Mouse (Mus musculus) olfactory bulb, adult 2 months (tissue): Measurements from ENCODE around the gene Tmem102. TPM values are rescaled to one million over a fixed set of nuclear protein-coding genes. Genes with fewer than 3 reads are reported as not detected.

Experiments used
- H3K27ac ChIP-seq: fragments of 200-500 bp; 2 replicates; pipeline ENCODE4 v1.5.1; 2012; ENCODE audit warnings: low read depth, low read length; ENCODE audit not compliant: insufficient read depth
- H3K4me1 ChIP-seq: fragments of 200-500 bp; 2 replicates; pipeline ENCODE4 v1.6.1; 2012; ENCODE audit warnings: low read length; ENCODE audit not compliant: control insufficient read depth, insufficient read depth
- H3K4me3 ChIP-seq: fragments of 200-500 bp; 2 replicates; pipeline ENCODE4 v1.5.1; 2012; ENCODE audit warnings: mild to moderate bottlenecking, low read depth, low read length, moderate library complexity; ENCODE audit not compliant: insufficient read depth
- CTCF ChIP-seq: fragments of 200-500 bp; IDR thresholded peaks from 2 replicates; pipeline ENCODE4 v1.5.1; 2012; ENCODE audit warnings: low read depth, mild to moderate bottlenecking, low read length, moderate library complexity; ENCODE audit not compliant: insufficient read depth
- POLR2A ChIP-seq: fragments of 200-500 bp; IDR thresholded peaks from 2 replicates; pipeline ENCODE4 v1.6.1; 2012; ENCODE audit warnings: mild to moderate bottlenecking, low read depth, low read length, moderate library complexity; ENCODE audit not compliant: insufficient read depth
- WGBS: fragments of 180-500 bp; shearing (Covaris S2); methylation state at CpG from one replicate; pipeline ENCODE4 v1.1.7; 2018; 5-methylcytosine and 5-hydroxymethylcytosine counted together
- polyA plus RNA-seq: library from polyadenylated mRNA; stranded (reverse); fragments of >200 nt; gene quantifications from 2 replicates; pipeline ENCODE4 v1.2.4, GENCODE M21; 2012; ENCODE audit warnings: low replicate concordance; ENCODE audit not compliant: missing spikeins, insufficient read depth, insufficient read length

Tmem102 gene
- polyA plus RNA-seq, 1 experiment: not detected

GRCm38 (mm10) chr11:69799394-69800137 is 5.9 kb downstream of the Tmem102 start:
- H3K4me3 ChIP-seq: peak overlapping the region; percentile 47; the same call in 1 of the 2 replicates

GRCm38 (mm10) chr11:69797924-69798323 is 7.5 kb downstream of the Tmem102 start:
- WGBS: 92% methylated on average over 7 of the region's 7 CpGs

More at GRCm38 (mm10) chr11:69799394-69800137, 5.9 kb downstream of the Tmem102 start:
- Histone ChIP-seq H3K27ac (no peak overlapping the region), H3K4me1 (peaks cover 42% of the 10 kb centered on the region)
- WGBS: 45% methylated on average over 12 of the region's 12 CpGs
- TF ChIP-seq POLR2A (no peak), CTCF (no peak)

GRCm38 (mm10) chr11:69795983-69796435 is 9.4 kb downstream of the Tmem102 start:
- 10% methylated on average over 13 of the region's 13 CpGs for WGBS
- no peak overlapping the region for H3K4me3 ChIP-seq
- H3K27ac ChIP-seq: no peak overlapping the region
- peaks cover 18% of the 10 kb centered on the region for H3K4me1 ChIP-seq
- TF ChIP-seq POLR2A (no peak), CTCF (no peak)

More at GRCm38 (mm10) chr11:69797924-69798323, 7.5 kb downstream of the Tmem102 start:
- Histone ChIP-seq H3K4me3 (no peak overlapping the region), H3K4me1 (peaks cover 31% of the 10 kb centered on the region), H3K27ac (no peak overlapping the region)
- TF ChIP-seq POLR2A (no peak), CTCF (no peak)

GRCm38 (mm10) chr11:69795168-69795982 is 10.0 kb downstream of the Tmem102 start, which contains the start of gene Chrnb1:
TSS of gene Chrnb1 (minus strand) at chr11:69795943.
- H3K4me1 ChIP-seq: peaks cover 12% of the 10 kb centered on the region
- 1% methylated on average over 52 of the region's 52 CpGs for WGBS
- H3K4me3 ChIP-seq: peak within 1 kb of the TSS; percentile 55
- TF ChIP-seq POLR2A (0 out of 2 replicates have a peak, but pooled peaks have one; percentile 15), CTCF (no peak)
- H3K27ac ChIP-seq: no peak within 1 kb of the TSS

GRCm38 (mm10) chr11:69793429-69793828 is 12.0 kb downstream of the Tmem102 start:
- Histone ChIP-seq H3K4me3 (no peak overlapping the region), H3K4me1 (peaks cover 7% of the 10 kb centered on the region), H3K27ac (no peak overlapping the region)
- TF ChIP-seq CTCF: 0 out of 2 replicates have a peak, but pooled peaks have one; percentile 4
- no peak for TF ChIP-seq POLR2A
- 73% methylated on average over 5 of the region's 5 CpGs for WGBS

GRCm38 (mm10) chr11:69791420-69791819 is 14.0 kb downstream of the Tmem102 start:
- Histone ChIP-seq H3K4me3 (no peak overlapping the region), H3K4me1 (peaks cover 7% of the 10 kb centered on the region), H3K27ac (no peak overlapping the region)
- no peak for TF ChIP-seq POLR2A
- TF ChIP-seq CTCF: no peak
- 62% methylated on average over 5 of the region's 5 CpGs for WGBS

- TF ChIP-seq CTCF (no peak), POLR2A (no peak)
- WGBS: 64% methylated on average over 5 of the region's 5 CpGs
- Histone ChIP-seq H3K4me3 (no peak overlapping the region), H3K27ac (no peak overlapping the region), H3K4me1 (no peaks in the 10 kb centered on the region)
Observed at GRCm38 (mm10) chr11:69789431-69789830, 16.0 kb downstream of the Tmem102 start.

GRCm38 (mm10) chr11:69787306-69787705 is 18.1 kb downstream of the Tmem102 start:
- WGBS: 83% methylated on average over 5 of the region's 5 CpGs
- no peak overlapping the region for H3K4me3 ChIP-seq
- H3K27ac ChIP-seq: no peak overlapping the region
- TF ChIP-seq CTCF (no peak), POLR2A (no peak)
- H3K4me1 ChIP-seq: no peaks in the 10 kb centered on the region
